Mouse (Mus musculus) embryonic facial prominence, embryonic 14.5 days (tissue): ENCODE measurements around the gene Mdm4. TPM values are rescaled to one million over a fixed set of nuclear protein-coding genes. Genes with fewer than 3 reads are reported as not detected.

Experiments
- ATAC-seq: fragments of 200-750 bp; cut with Nextera tagmentation; 2 replicates; pipeline ENCODE4 v1.8.0; 2017; ENCODE audit warnings: low read depth, moderate number of reproducible peaks, moderate TSS enrichment
- DNase-seq: peaks from one replicate; pipeline ENCODE4 v3.0.0-alpha.2; 2015; ENCODE audit warnings: low spot score
- H3K27ac ChIP-seq: fragments of 300-500 bp; sonication (generic); replicated peaks from 2 replicates; pipeline ENCODE4 v1.5.1; 2014; ENCODE audit warnings: low read depth, mild to moderate bottlenecking, low read length, moderate library complexity
- H3K27me3 ChIP-seq: fragments of 300-500 bp; sonication (generic); replicated peaks from 2 replicates; pipeline ENCODE4 v1.6.1; 2014; ENCODE audit warnings: low read length; ENCODE audit not compliant: control insufficient read depth, insufficient read depth
- H3K36me3 ChIP-seq: fragments of 300-500 bp; sonication (generic); 2 replicates; pipeline ENCODE4 v1.6.1; 2014; ENCODE audit warnings: low read length, mixed read lengths; ENCODE audit not compliant: control insufficient read depth, insufficient read depth
- H3K4me1 ChIP-seq: fragments of 300-500 bp; sonication (generic); 2 replicates; pipeline ENCODE4 v1.6.1; 2014; ENCODE audit warnings: antibody characterized with exemption, low read length; ENCODE audit not compliant: control insufficient read depth, insufficient read depth
- H3K4me2 ChIP-seq: fragments of 300-500 bp; sonication (generic); 2 replicates; pipeline ENCODE4 v1.6.1; 2014; ENCODE audit warnings: low read depth, mild to moderate bottlenecking, low read length, moderate library complexity, mixed read lengths
- H3K4me3 ChIP-seq: fragments of 300-500 bp; sonication (generic); 2 replicates; pipeline ENCODE4 v1.5.1; 2014; ENCODE audit warnings: low read depth, mild to moderate bottlenecking, low read length
- H3K9ac ChIP-seq: fragments of 300-500 bp; sonication (generic); 2 replicates; pipeline ENCODE4 v1.6.1; 2014; ENCODE audit warnings: low read depth, mild to moderate bottlenecking, low read length, moderate library complexity, mixed read lengths
- H3K9me3 ChIP-seq: fragments of 300-500 bp; sonication (generic); 2 replicates; pipeline ENCODE4 v1.6.1; 2016; ENCODE audit warnings: low read length; ENCODE audit not compliant: control insufficient read depth
- WGBS: fragments of 180-500 bp; shearing (Covaris S2); extraction: QIAGEN DNeasy Blood & Tissue Kit; methylation state at CpG from one replicate; pipeline ENCODE4 v1.1.7; 2014; 5-methylcytosine and 5-hydroxymethylcytosine counted together
- polyA plus RNA-seq: library from polyadenylated mRNA; unstranded; fragments of >200 nt; fragmentation: Nextera tagmentation; extraction: Ambion mirVana; gene quantifications from 2 replicates; pipeline ENCODE4 v1.2.1, GENCODE M21; 2014

Gene Mdm4
- polyA plus RNA-seq, 1 experiment from 2014 or later = 33.4 TPM

GRCm38 (mm10) chr1:133073327-133073856 is 43.0 kb upstream of the Mdm4 start:
- no peak overlapping the region for H3K4me3 ChIP-seq
- WGBS = 48% methylated on average over 9 of the region's 9 CpGs
- H3K4me1 ChIP-seq = peaks cover 24% of the 10 kb centered on the region
- DNase-seq (no peak), ATAC-seq (no peak)
- H3K27ac ChIP-seq = 0 out of 2 replicates have a peak overlapping the region, but pooled peaks have one; percentile 30
- 0 out of 2 replicates have a peak overlapping the region, but pooled peaks have one; percentile 19 for H3K9ac ChIP-seq
- H3K36me3 ChIP-seq = 0 out of 2 replicates have a peak, but pooled peaks cover 6% of the 10 kb centered on the region
- H3K9me3 ChIP-seq = no peaks in the 10 kb centered on the region
- H3K4me2 ChIP-seq = no peak overlapping the region
- H3K27me3 ChIP-seq = no peaks in the 10 kb centered on the region

GRCm38 (mm10) chr1:133071666-133072381 is 41.5 kb upstream of the Mdm4 start:
- Histone ChIP-seq H3K4me3 (no peak overlapping the region), H3K9ac (no peak overlapping the region), H3K9me3 (no peaks in the 10 kb centered on the region), H3K36me3 (peaks cover 15% of the 10 kb centered on the region; the same call in 1 of the 2 replicates), H3K4me2 (no peak overlapping the region), H3K4me1 (peaks cover 19% of the 10 kb centered on the region; the same call in 1 of the 2 replicates), H3K27me3 (no peaks in the 10 kb centered on the region), H3K27ac (peak overlapping the region; percentile 39; the same call in 1 of the 2 replicates)
- DNase-seq = no peak
- 69% methylated on average over 16 of the region's 16 CpGs for WGBS
- no peak; the same call in 1 of the 2 replicates for ATAC-seq

- Histone ChIP-seq H3K27ac (peak overlapping the region; percentile 69), H3K4me3 (no peak overlapping the region), H3K27me3 (no peaks in the 10 kb centered on the region), H3K4me2 (no peak overlapping the region), H3K9ac (no peak overlapping the region), H3K36me3 (peaks cover 16% of the 10 kb centered on the region; the same call in 1 of the 2 replicates), H3K4me1 (peaks cover 16% of the 10 kb centered on the region; the same call in 1 of the 2 replicates), H3K9me3 (no peaks in the 10 kb centered on the region)
- DNase-seq (peak; percentile 89), ATAC-seq (peak; percentile 23; the same call in 1 of the 2 replicates)
- 21% methylated on average over 3 of the region's 5 CpGs for WGBS
These were observed 39.8 kb upstream of the Mdm4 start for GRCm38 (mm10) chr1:133070157-133070556.

GRCm38 (mm10) chr1:133069275-133070120 is 39.1 kb upstream of the Mdm4 start:
- Histone ChIP-seq H3K4me3 (no peak overlapping the region), H3K9ac (no peak overlapping the region), H3K9me3 (no peaks in the 10 kb centered on the region), H3K36me3 (peaks cover 16% of the 10 kb centered on the region; the same call in 1 of the 2 replicates), H3K27me3 (no peaks in the 10 kb centered on the region), H3K27ac (peak overlapping the region; percentile 69), H3K4me2 (no peak overlapping the region), H3K4me1 (peaks cover 16% of the 10 kb centered on the region; the same call in 1 of the 2 replicates)
- no peak for DNase-seq
- 60% methylated on average over 10 of the region's 12 CpGs for WGBS
- ATAC-seq = no peak

GRCm38 (mm10) chr1:133068669-133069274 is 38.4 kb upstream of the Mdm4 start:
- no peak overlapping the region for H3K9ac ChIP-seq

GRCm38 (mm10) chr1:133068268-133068667 is 37.9 kb upstream of the Mdm4 start:
- peaks cover 16% of the 10 kb centered on the region; the same call in 1 of the 2 replicates for H3K4me1 ChIP-seq
- DNase-seq (no peak), ATAC-seq (0 out of 2 replicates have a peak, but pooled peaks have one; percentile 13)
- H3K36me3 ChIP-seq = peaks cover 16% of the 10 kb centered on the region; the same call in 1 of the 2 replicates
- peak overlapping the region; percentile 1; the same call in 1 of the 2 replicates for H3K27ac ChIP-seq
- H3K9me3 ChIP-seq = no peaks in the 10 kb centered on the region
- H3K4me2 ChIP-seq = no peak overlapping the region
- no peaks in the 10 kb centered on the region for H3K27me3 ChIP-seq
- WGBS = 59% methylated on average over 4 of the region's 5 CpGs
- no peak overlapping the region for H3K4me3 ChIP-seq
- no peak overlapping the region for H3K9ac ChIP-seq

More at GRCm38 (mm10) chr1:133068669-133069274, 38.4 kb upstream of the Mdm4 start:
- no peak overlapping the region for H3K4me2 ChIP-seq
- no peak for DNase-seq
- H3K4me3 ChIP-seq = no peak overlapping the region
- H3K36me3 ChIP-seq = peaks cover 16% of the 10 kb centered on the region; the same call in 1 of the 2 replicates
- ATAC-seq = no peak
- 96% methylated on average over 8 of the region's 15 CpGs for WGBS
- peaks cover 16% of the 10 kb centered on the region; the same call in 1 of the 2 replicates for H3K4me1 ChIP-seq
- peak overlapping the region; percentile 1; the same call in 1 of the 2 replicates for H3K27ac ChIP-seq
- no peaks in the 10 kb centered on the region for H3K27me3 ChIP-seq
- no peaks in the 10 kb centered on the region for H3K9me3 ChIP-seq

GRCm38 (mm10) chr1:133063164-133063563 is 32.8 kb upstream of the Mdm4 start:
- no peaks in the 10 kb centered on the region for H3K27me3 ChIP-seq
- H3K4me1 ChIP-seq = peaks cover 8% of the 10 kb centered on the region; the same call in 1 of the 2 replicates
- no peak overlapping the region for H3K9ac ChIP-seq
- H3K27ac ChIP-seq = no peak overlapping the region
- H3K4me3 ChIP-seq = no peak overlapping the region
- 90% methylated on average over 6 of the region's 6 CpGs for WGBS
- no peak overlapping the region for H3K4me2 ChIP-seq
- no peaks in the 10 kb centered on the region for H3K9me3 ChIP-seq
- ATAC-seq = no peak
- H3K36me3 ChIP-seq = peaks cover 16% of the 10 kb centered on the region; the same call in 1 of the 2 replicates
- no peak for DNase-seq

- ATAC-seq (no peak), DNase-seq (no peak)
- H3K4me1 ChIP-seq = peaks cover 21% of the 10 kb centered on the region; the same call in 1 of the 2 replicates
- no peaks in the 10 kb centered on the region for H3K9me3 ChIP-seq
- 47% methylated on average over 4 of the region's 4 CpGs for WGBS
- no peaks in the 10 kb centered on the region for H3K27me3 ChIP-seq
- no peak overlapping the region for H3K9ac ChIP-seq
- 0 out of 2 replicates have a peak overlapping the region, but pooled peaks have one; percentile 19 for H3K27ac ChIP-seq
- H3K4me3 ChIP-seq = no peak overlapping the region
- H3K36me3 ChIP-seq = no peaks in the 10 kb centered on the region
- no peak overlapping the region for H3K4me2 ChIP-seq
These were observed 30.3 kb upstream of the Mdm4 start for GRCm38 (mm10) chr1:133060681-133061080.
